Mouse (Mus musculus) right cerebral cortex, postnatal 14 days (tissue): ENCODE results near the gene Mllt10.

ENCODE experiments used
- DNase-seq: peaks from one replicate; pipeline ENCODE4 v3.0.0; 2022

Mllt10 gene

GRCm38 (mm10) chr2:18094319-18094718 is 39.3 kb downstream of the Mllt10 start:
- no peak for DNase-seq

- DNase-seq, result no peak
Measured at GRCm38 (mm10) chr2:18095804-18096203, 40.8 kb downstream of the Mllt10 start.

GRCm38 (mm10) chr2:18100914-18101313 is 45.9 kb downstream of the Mllt10 start:
- no peak for DNase-seq

- no peak for DNase-seq
Measured at GRCm38 (mm10) chr2:18107561-18107960, 52.5 kb downstream of the Mllt10 start.

GRCm38 (mm10) chr2:18108214-18108613 is 53.2 kb downstream of the Mllt10 start:
- no peak for DNase-seq

GRCm38 (mm10) chr2:18111411-18111810 is 56.4 kb downstream of the Mllt10 start:
- no peak for DNase-seq

GRCm38 (mm10) chr2:18116432-18116831 is 61.4 kb downstream of the Mllt10 start:
- no peak for DNase-seq

- no peak for DNase-seq
Measured at GRCm38 (mm10) chr2:18138131-18138530, 83.1 kb downstream of the Mllt10 start.

- no peak for DNase-seq
Measured at GRCm38 (mm10) chr2:18139646-18140045, 84.6 kb downstream of the Mllt10 start.

- no peak for DNase-seq
Measured at GRCm38 (mm10) chr2:18156131-18156530, 101.1 kb downstream of the Mllt10 start.

GRCm38 (mm10) chr2:18159426-18159825 is 104.4 kb downstream of the Mllt10 start:
- DNase-seq, result no peak

GRCm38 (mm10) chr2:18160992-18161391 is 106.0 kb downstream of the Mllt10 start:
- no peak for DNase-seq

- no peak for DNase-seq
Measured at GRCm38 (mm10) chr2:18165511-18165910, 110.5 kb downstream of the Mllt10 start.

GRCm38 (mm10) chr2:18169174-18169948 is 114.3 kb downstream of the Mllt10 start:
- DNase-seq, result no peak

GRCm38 (mm10) chr2:18175234-18175633 is 120.2 kb downstream of the Mllt10 start:
- no peak for DNase-seq

GRCm38 (mm10) chr2:18176235-18176634 is 121.2 kb downstream of the Mllt10 start:
- DNase-seq, result no peak

GRCm38 (mm10) chr2:18180323-18180722 is 125.3 kb downstream of the Mllt10 start:
- DNase-seq, result no peak

- no peak for DNase-seq
Measured at GRCm38 (mm10) chr2:18181631-18182030, 126.6 kb downstream of the Mllt10 start.

- DNase-seq, result no peak
Measured at GRCm38 (mm10) chr2:18183079-18183478, 128.0 kb downstream of the Mllt10 start.

- no peak for DNase-seq
Measured at GRCm38 (mm10) chr2:18188367-18188766, 133.3 kb downstream of the Mllt10 start.

GRCm38 (mm10) chr2:18195285-18195684 is 140.2 kb downstream of the Mllt10 start:
- no peak for DNase-seq

GRCm38 (mm10) chr2:18195691-18196396 is 140.8 kb downstream of the Mllt10 start:
- no peak for DNase-seq

- DNase-seq, result no peak
Measured at GRCm38 (mm10) chr2:18201820-18202462, 146.9 kb downstream of the Mllt10 start.

GRCm38 (mm10) chr2:18202923-18203322 is 147.9 kb downstream of the Mllt10 start:
- no peak for DNase-seq
